Mouse (Mus musculus) midbrain, embryonic 11.5 days (tissue): ENCODE measurements around the gene Foxp1. TPM values are rescaled to one million over a fixed set of nuclear protein-coding genes. Genes with fewer than 3 reads are reported as not detected.
A peak's percentile ranks its signal among the peaks of the same experiment; 100 is the strongest.

Experiments
- ATAC-seq: fragments of 200-750 bp; cut with Nextera tagmentation; 2 replicates; pipeline ENCODE4 v1.8.0; 2017; ENCODE audit warnings: moderate TSS enrichment, moderate library complexity; ENCODE audit not compliant: low FRiP score
- DNase-seq: peaks from one replicate; pipeline ENCODE4 v3.0.0; 2015; ENCODE audit warnings: low spot score; ENCODE audit errors: missing footprints
- H3K27ac ChIP-seq: fragments of 300-500 bp; sonication (generic); 2 replicates; pipeline ENCODE4 v1.5.1; 2014; ENCODE audit warnings: low read depth, low read length
- H3K27me3 ChIP-seq: fragments of 300-500 bp; sonication (generic); 2 replicates; pipeline ENCODE4 v1.6.1; 2014; ENCODE audit warnings: mild to moderate bottlenecking, low read length, moderate library complexity, mixed read lengths; ENCODE audit not compliant: control insufficient read depth, insufficient read depth
- H3K36me3 ChIP-seq: fragments of 300-500 bp; sonication (generic); 2 replicates; pipeline ENCODE4 v1.6.1; 2014; ENCODE audit warnings: mild to moderate bottlenecking, low read length, moderate library complexity, mixed read lengths; ENCODE audit not compliant: control insufficient read depth, insufficient read depth
- H3K4me1 ChIP-seq: fragments of 300-500 bp; sonication (generic); 2 replicates; pipeline ENCODE4 v1.6.1; 2014; ENCODE audit warnings: low read length; ENCODE audit not compliant: control insufficient read depth, insufficient read depth
- H3K4me2 ChIP-seq: fragments of 300-500 bp; sonication (generic); 2 replicates; pipeline ENCODE4 v1.6.1; 2014; ENCODE audit warnings: mild to moderate bottlenecking, moderate library complexity
- H3K4me3 ChIP-seq: fragments of 300-500 bp; sonication (generic); 2 replicates; pipeline ENCODE4 v1.5.1; 2014; ENCODE audit warnings: low read depth, low read length
- H3K9ac ChIP-seq: fragments of 300-500 bp; sonication (generic); 2 replicates; pipeline ENCODE4 v1.6.1; 2014; ENCODE audit warnings: low read length
- H3K9me3 ChIP-seq: fragments of 300-500 bp; sonication (generic); 2 replicates; pipeline ENCODE4 v1.6.1; 2016; ENCODE audit warnings: low read length; ENCODE audit not compliant: control insufficient read depth
- WGBS: fragments of 180-500 bp; shearing (Covaris S2); extraction: QIAGEN DNeasy Blood & Tissue Kit; methylation state at CpG from one replicate; pipeline ENCODE4 v1.1.7; 2014; 5-methylcytosine and 5-hydroxymethylcytosine counted together
- polyA plus RNA-seq: library from polyadenylated mRNA; unstranded; fragments of >200 nt; fragmentation: Nextera tagmentation; extraction: Ambion mirVana; gene quantifications from 2 replicates; pipeline ENCODE4 v1.2.1, GENCODE M21; 2014

Gene Foxp1
- polyA plus RNA-seq, 1 experiment from 2014 or later = 86.2 TPM

DNA sequence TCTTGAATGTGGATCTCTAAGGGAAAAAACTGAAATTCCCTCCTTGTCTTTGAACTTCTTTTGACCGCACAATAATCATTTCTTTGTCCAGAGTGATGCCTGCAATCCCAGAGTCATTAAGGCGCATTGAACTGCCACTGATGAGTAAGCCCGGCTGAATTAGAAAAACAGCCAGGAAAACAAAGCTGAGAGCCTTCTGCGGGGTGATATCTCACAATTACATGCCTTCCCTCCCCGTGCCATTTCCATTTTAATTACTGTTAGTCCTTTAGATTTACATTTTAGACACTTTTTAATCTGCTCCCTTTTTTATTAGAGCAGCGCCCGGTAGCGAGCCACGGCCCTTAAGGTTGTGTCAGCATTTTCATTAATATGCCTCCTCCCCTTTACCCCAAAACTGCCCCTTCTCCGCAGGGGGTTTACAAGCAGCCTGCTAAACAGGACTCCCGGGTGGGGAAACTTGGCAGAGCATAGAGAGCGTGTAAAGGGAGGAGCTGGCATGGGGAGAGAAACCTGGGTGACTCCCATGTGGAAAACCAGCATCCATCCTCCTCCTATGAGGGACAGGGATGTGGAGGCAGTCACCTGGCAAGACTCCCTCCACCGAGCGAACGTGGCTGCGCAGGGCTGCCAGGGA, 508.5 kb downstream of the Foxp1 start:
- Histone ChIP-seq H3K27me3 (no peaks in the 10 kb centered on the region), H3K4me1 (peaks cover 31% of the 10 kb centered on the region), H3K9ac (no peak overlapping the region), H3K4me2 (no peak overlapping the region), H3K9me3 (no peaks in the 10 kb centered on the region), H3K4me3 (no peak overlapping the region), H3K27ac (peak overlapping the region; percentile 44; the same call in 1 of the 2 replicates), H3K36me3 (peaks cover 3% of the 10 kb centered on the region; the same call in 1 of the 2 replicates)
- WGBS = 37% methylated on average over 16 of the region's 16 CpGs
- ATAC-seq (peak; percentile 51; the same call in 1 of the 2 replicates), DNase-seq (no peak)

- 27% methylated on average over 14 of the region's 14 CpGs for WGBS
- H3K27me3 ChIP-seq = no peaks in the 10 kb centered on the region
- H3K36me3 ChIP-seq = peaks cover 7% of the 10 kb centered on the region; the same call in 1 of the 2 replicates
- no peak overlapping the region for H3K4me3 ChIP-seq
- no peak overlapping the region for H3K4me2 ChIP-seq
- H3K4me1 ChIP-seq = peaks cover 31% of the 10 kb centered on the region
- DNase-seq (no peak), ATAC-seq (no peak)
- H3K27ac ChIP-seq = peak overlapping the region; percentile 44
- H3K9ac ChIP-seq = peak overlapping the region; percentile 4; the same call in 1 of the 2 replicates
- peaks cover 3% of the 10 kb centered on the region; the same call in 1 of the 2 replicates for H3K9me3 ChIP-seq
Measured at GRCm38 (mm10) chr6:99013119-99013865, 509.2 kb downstream of the Foxp1 start.

DNA sequence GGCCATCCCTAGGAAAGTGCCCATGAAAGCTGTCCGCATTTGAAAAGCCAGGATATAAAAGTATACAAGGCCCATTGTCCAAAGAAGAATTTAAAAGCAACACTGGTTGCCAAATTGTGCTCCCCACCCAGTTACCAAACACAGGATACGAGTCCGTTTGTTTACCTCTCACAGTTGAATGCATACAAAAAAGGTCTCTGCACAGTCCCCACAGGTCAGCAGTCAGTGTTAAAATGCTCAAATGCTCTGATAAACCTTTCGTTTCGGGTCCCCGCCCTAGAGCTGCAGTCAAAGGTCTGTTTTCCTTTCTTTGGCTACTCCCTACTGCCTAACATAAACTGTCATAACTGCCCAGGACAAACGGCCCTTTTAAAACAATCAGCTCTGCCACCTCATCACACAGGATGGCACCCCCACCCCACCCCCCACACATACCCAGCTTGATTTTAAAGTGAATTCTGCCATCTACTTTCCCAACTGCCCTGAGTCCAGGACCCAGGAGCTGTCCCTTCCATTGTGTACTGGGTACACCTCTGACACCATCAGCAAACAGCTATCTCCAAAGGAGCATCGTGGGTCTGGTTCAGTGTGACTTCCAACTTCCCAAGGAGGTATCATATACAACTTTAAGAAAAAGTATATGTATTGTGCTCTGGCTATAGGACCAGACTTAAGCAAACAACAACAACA, 510.5 kb downstream of the Foxp1 start:
- H3K4me2 ChIP-seq = no peak overlapping the region
- no peak overlapping the region for H3K9ac ChIP-seq
- H3K27me3 ChIP-seq = no peaks in the 10 kb centered on the region
- H3K27ac ChIP-seq = no peak overlapping the region
- H3K9me3 ChIP-seq = peaks cover 3% of the 10 kb centered on the region; the same call in 1 of the 2 replicates
- DNase-seq (no peak), ATAC-seq (no peak)
- no peak overlapping the region for H3K4me3 ChIP-seq
- H3K4me1 ChIP-seq = peaks cover 31% of the 10 kb centered on the region
- H3K36me3 ChIP-seq = peaks cover 17% of the 10 kb centered on the region; the same call in 1 of the 2 replicates
- WGBS = 58% methylated on average over 8 of the region's 8 CpGs

GRCm38 (mm10) chr6:99009771-99010170, 512.8 kb downstream of the Foxp1 start:
- H3K36me3 ChIP-seq = peaks cover 18% of the 10 kb centered on the region; the same call in 1 of the 2 replicates
- WGBS = 29% methylated on average over 10 of the region's 10 CpGs

DNA sequence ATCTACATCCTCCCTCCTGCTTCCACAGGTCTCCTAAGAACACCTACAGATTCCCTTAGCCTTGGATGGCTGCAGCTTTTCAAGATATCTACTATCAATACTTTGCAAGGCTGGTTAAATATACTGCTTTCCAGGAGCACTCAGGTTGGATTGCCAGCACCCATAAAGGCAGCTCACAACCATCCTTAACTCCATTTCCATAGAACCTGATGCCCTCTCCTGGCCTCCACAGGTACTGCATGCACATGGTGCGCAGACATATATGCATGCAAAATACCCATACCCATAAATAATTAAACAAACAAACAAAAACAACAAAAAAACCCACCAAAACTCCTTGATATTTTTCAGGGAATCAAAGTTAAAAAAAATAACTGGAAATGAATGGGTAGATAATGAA, 514.0 kb downstream of the Foxp1 start:
- H3K4me2 ChIP-seq = no peak overlapping the region
- H3K36me3 ChIP-seq = peaks cover 18% of the 10 kb centered on the region; the same call in 1 of the 2 replicates
- 94% methylated on average over 1 of the region's 1 CpGs for WGBS
- H3K4me1 ChIP-seq = peaks cover 29% of the 10 kb centered on the region
- no peak overlapping the region for H3K9ac ChIP-seq
- ATAC-seq = no peak
- no peak for DNase-seq
- no peak overlapping the region for H3K27ac ChIP-seq
- H3K4me3 ChIP-seq = no peak overlapping the region
- no peaks in the 10 kb centered on the region for H3K27me3 ChIP-seq
- H3K9me3 ChIP-seq = peaks cover 3% of the 10 kb centered on the region; the same call in 1 of the 2 replicates

More at GRCm38 (mm10) chr6:99009771-99010170, 512.8 kb downstream of the Foxp1 start:
- Histone ChIP-seq H3K4me2 (no peak overlapping the region), H3K4me3 (no peak overlapping the region), H3K27me3 (no peaks in the 10 kb centered on the region), H3K9me3 (peaks cover 3% of the 10 kb centered on the region; the same call in 1 of the 2 replicates), H3K9ac (no peak overlapping the region), H3K27ac (no peak overlapping the region), H3K4me1 (peaks cover 38% of the 10 kb centered on the region)
- no peak for DNase-seq
- ATAC-seq = no peak

- DNase-seq = no peak
- WGBS = 87% methylated on average over 6 of the region's 6 CpGs
Measured at GRCm38 (mm10) chr6:99007542-99007941, 515.0 kb downstream of the Foxp1 start.

GRCm38 (mm10) chr6:99004255-99004997, 518.1 kb downstream of the Foxp1 start:
- 70% methylated on average over 12 of the region's 12 CpGs for WGBS
- ATAC-seq = no peak

More at GRCm38 (mm10) chr6:99007542-99007941, 515.0 kb downstream of the Foxp1 start:
- peaks cover 20% of the 10 kb centered on the region; the same call in 1 of the 2 replicates for H3K36me3 ChIP-seq
- ATAC-seq = no peak
- peaks cover 3% of the 10 kb centered on the region; the same call in 1 of the 2 replicates for H3K9me3 ChIP-seq
- H3K4me3 ChIP-seq = no peak overlapping the region
- H3K27me3 ChIP-seq = no peaks in the 10 kb centered on the region
- H3K4me2 ChIP-seq = no peak overlapping the region
- no peak overlapping the region for H3K27ac ChIP-seq
- no peak overlapping the region for H3K9ac ChIP-seq
- H3K4me1 ChIP-seq = peaks cover 19% of the 10 kb centered on the region

GRCm38 (mm10) chr6:99003108-99003709, 519.3 kb downstream of the Foxp1 start:
- no peaks in the 10 kb centered on the region; the same call in 1 of the 2 replicates for H3K9me3 ChIP-seq
- no peak overlapping the region for H3K4me2 ChIP-seq
- ATAC-seq (no peak), DNase-seq (no peak)
- H3K36me3 ChIP-seq = peaks cover 16% of the 10 kb centered on the region; the same call in 1 of the 2 replicates
- H3K4me1 ChIP-seq = peaks cover 12% of the 10 kb centered on the region
- WGBS = 90% methylated on average over 15 of the region's 15 CpGs
- no peak overlapping the region for H3K9ac ChIP-seq
- no peak overlapping the region for H3K4me3 ChIP-seq
- no peaks in the 10 kb centered on the region for H3K27me3 ChIP-seq
- no peak overlapping the region for H3K27ac ChIP-seq

More at GRCm38 (mm10) chr6:99004255-99004997, 518.1 kb downstream of the Foxp1 start:
- Histone ChIP-seq H3K4me1 (peaks cover 12% of the 10 kb centered on the region), H3K36me3 (peaks cover 22% of the 10 kb centered on the region; the same call in 1 of the 2 replicates), H3K27ac (no peak overlapping the region), H3K9me3 (peaks cover 3% of the 10 kb centered on the region; the same call in 1 of the 2 replicates), H3K9ac (no peak overlapping the region), H3K4me3 (no peak overlapping the region), H3K4me2 (no peak overlapping the region), H3K27me3 (no peaks in the 10 kb centered on the region)
- no peak for DNase-seq
